Mouse (Mus musculus): ENCODE measurements around the gene Upk3b. TPM values are rescaled to one million over a fixed set of nuclear protein-coding genes. Genes with fewer than 3 reads are reported as not detected.

Upk3b gene
- 10 to 100 TPM; 18.0 to 32.2 TPM for total RNA-seq (2021)

- intact Hi-C loops (cut with DNase I), result no loop called here
- no peak for DNase-seq
Observed at GRCm38 (mm10) chr5:136038258-136039214, at the start of gene Upk3b. Upk3b (plus strand) TSS chr5:136038496.

- DNase-seq, result no peak
- intact Hi-C loops (cut with DNase I), result no loop called here
Observed at GRCm38 (mm10) chr5:135990601-135991000, 47.7 kb upstream of the Upk3b start.

- intact Hi-C loops (cut with DNase I), result no loop called here
- DNase-seq, result no peak
Observed at GRCm38 (mm10) chr5:135993381-135993965, 44.8 kb upstream of the Upk3b start.

- no peak for DNase-seq
- intact Hi-C loops (cut with DNase I), result no loop called here
Observed at GRCm38 (mm10) chr5:135994335-135994724, 44.0 kb upstream of the Upk3b start.

GRCm38 (mm10) chr5:135994725-135995687, 43.3 kb upstream of the Upk3b start, which contains the start of gene Dtx2:
Dtx2 (plus strand) TSS chr5:135994800.
- DNase-seq, result peak; percentile 95 to 96
- intact Hi-C loops (cut with DNase I), result no loop called here

- DNase-seq, result no peak
- intact Hi-C loops (cut with DNase I), result no loop called here
Observed at GRCm38 (mm10) chr5:135996162-135996561, 42.1 kb upstream of the Upk3b start.

- intact Hi-C loops (cut with DNase I), result no loop called here
- DNase-seq, result no peak
Observed at GRCm38 (mm10) chr5:136001222-136001621, 37.1 kb upstream of the Upk3b start.

- intact Hi-C loops (cut with DNase I), result no loop called here
- no peak for DNase-seq
Observed at GRCm38 (mm10) chr5:136002325-136002724, 36.0 kb upstream of the Upk3b start.

GRCm38 (mm10) chr5:136002751-136003151, 35.5 kb upstream of the Upk3b start:
- intact Hi-C loops (cut with DNase I), result no loop called here
- no peak for DNase-seq

- DNase-seq, result no peak
- intact Hi-C loops (cut with DNase I), result no loop called here
Observed at GRCm38 (mm10) chr5:136004537-136004936, 33.8 kb upstream of the Upk3b start.

GRCm38 (mm10) chr5:136007745-136008144, 30.6 kb upstream of the Upk3b start:
- intact Hi-C loops (cut with DNase I), result no loop called here
- no peak for DNase-seq

- intact Hi-C loops (cut with DNase I), result no loop called here
- DNase-seq, result peak; percentile 54 to 60
Observed at GRCm38 (mm10) chr5:136014877-136015276, 23.4 kb upstream of the Upk3b start.

- intact Hi-C loops (cut with DNase I), result no loop called here
- DNase-seq, result peak; percentile 14 to 23
Observed at GRCm38 (mm10) chr5:136015586-136015985, 22.7 kb upstream of the Upk3b start.

GRCm38 (mm10) chr5:136016014-136016876, 22.1 kb upstream of the Upk3b start:
- intact Hi-C loops (cut with DNase I), result no loop called here
- peak; percentile 25 to 42 for DNase-seq

- intact Hi-C loops (cut with DNase I), result no loop called here
- DNase-seq, result peak; percentile 34 to 43
Observed at GRCm38 (mm10) chr5:136017262-136017661, 21.0 kb upstream of the Upk3b start.

GRCm38 (mm10) chr5:136018726-136019125, 19.6 kb upstream of the Upk3b start:
- DNase-seq, result no peak
- intact Hi-C loops (cut with DNase I), result no loop called here

GRCm38 (mm10) chr5:136019907-136020306, 18.4 kb upstream of the Upk3b start:
- intact Hi-C loops (cut with DNase I), result no loop called here
- no peak for DNase-seq

GRCm38 (mm10) chr5:136025712-136026111, 12.6 kb upstream of the Upk3b start:
- intact Hi-C loops (cut with DNase I), result loop anchor here (5.0 kb wide), 1 partner anchor 43 kb away; the partner anchor contains the start of gene Zp3
- DNase-seq, result no peak

- intact Hi-C loops (cut with DNase I), result loop anchor here (5.0 kb wide), 1 partner anchor 45 kb away; the partner anchor contains the start of gene Zp3
- DNase-seq, result no peak
Observed at GRCm38 (mm10) chr5:136026859-136027258, 11.4 kb upstream of the Upk3b start.

All from heart, postnatal 10 days (tissue).